Mouse (Mus musculus) midbrain, embryonic 14.5 days (tissue): ENCODE results near the gene Rbm12. TPM values are rescaled to one million over a fixed set of nuclear protein-coding genes. Genes with fewer than 3 reads are reported as not detected.

Source experiments
- ATAC-seq: fragments of 200-750 bp; cut with Nextera tagmentation; 2 replicates; pipeline ENCODE4 v1.8.0; 2017; ENCODE audit warnings: moderate number of reproducible peaks, moderate library complexity; ENCODE audit not compliant: low FRiP score, low TSS enrichment
- DNase-seq: peaks from one replicate; pipeline ENCODE4 v3.0.0-alpha.2; 2015
- H3K27ac ChIP-seq: fragments of 300-500 bp; sonication (generic); replicated peaks from 2 replicates; pipeline ENCODE4 v1.5.1; 2014; ENCODE audit warnings: mild to moderate bottlenecking, low read depth, low read length, moderate library complexity
- H3K27me3 ChIP-seq: fragments of 300-500 bp; sonication (generic); 2 replicates; pipeline ENCODE4 v1.6.1; 2014; ENCODE audit warnings: low read length, control low read depth, mixed read lengths; ENCODE audit not compliant: control insufficient read depth, insufficient read depth
- H3K36me3 ChIP-seq: fragments of 300-500 bp; sonication (generic); 2 replicates; pipeline ENCODE4 v1.6.1; 2014; ENCODE audit warnings: low read length, control low read depth; ENCODE audit not compliant: control insufficient read depth, insufficient read depth
- H3K4me1 ChIP-seq: fragments of 300-500 bp; sonication (generic); 2 replicates; pipeline ENCODE4 v1.6.1; 2014; ENCODE audit warnings: mild to moderate bottlenecking, antibody characterized with exemption, low read length, control low read depth; ENCODE audit not compliant: control insufficient read depth, insufficient read depth
- H3K4me2 ChIP-seq: fragments of 300-500 bp; sonication (generic); 2 replicates; pipeline ENCODE4 v1.6.1; 2014; ENCODE audit warnings: mild to moderate bottlenecking, low read length, moderate library complexity
- H3K4me3 ChIP-seq: fragments of 300-500 bp; sonication (generic); replicated peaks from 2 replicates; pipeline ENCODE4 v1.5.1; 2014; ENCODE audit warnings: low read depth, low read length
- H3K9ac ChIP-seq: fragments of 300-500 bp; sonication (generic); replicated peaks from 2 replicates; pipeline ENCODE4 v1.6.1; 2014; ENCODE audit warnings: mild to moderate bottlenecking, low read length, moderate library complexity
- H3K9me3 ChIP-seq: fragments of 300-500 bp; sonication (generic); 2 replicates; pipeline ENCODE4 v1.6.1; 2016; ENCODE audit warnings: low read length, control low read depth, mixed read lengths; ENCODE audit not compliant: control insufficient read depth
- WGBS: fragments of 180-500 bp; shearing (Covaris S2); extraction: QIAGEN DNeasy Blood & Tissue Kit; methylation state at CpG from one replicate; pipeline ENCODE4 v1.1.7; 2014; 5-methylcytosine and 5-hydroxymethylcytosine counted together
- polyA plus RNA-seq: library from polyadenylated mRNA; unstranded; fragments of >200 nt; fragmentation: Nextera tagmentation; extraction: Ambion mirVana; gene quantifications from 2 replicates; pipeline ENCODE4 v1.2.1, GENCODE M21; 2014

The Rbm12 gene
- polyA plus RNA-seq, 1 experiment from 2014 or later: 34.0 TPM

GRCm38 (mm10) chr2:156071236-156071635, 40.5 kb downstream of the Rbm12 start:
- no peak for DNase-seq
- Histone ChIP-seq H3K4me3 (no peak overlapping the region), H3K9ac (no peak overlapping the region), H3K27me3 (no peaks in the 10 kb centered on the region), H3K36me3 (peaks cover 79% of the 10 kb centered on the region), H3K27ac (no peak overlapping the region), H3K9me3 (no peaks in the 10 kb centered on the region), H3K4me1 (0 out of 2 replicates have a peak, but pooled peaks cover 3% of the 10 kb centered on the region), H3K4me2 (no peak overlapping the region)
- WGBS: 97% methylated on average over 10 of the region's 10 CpGs
- ATAC-seq: no peak

- DNase-seq: no peak
- Histone ChIP-seq H3K4me3 (no peak overlapping the region), H3K27ac (no peak overlapping the region), H3K9ac (no peak overlapping the region), H3K4me2 (no peak overlapping the region), H3K36me3 (peaks cover 46% of the 10 kb centered on the region), H3K4me1 (peaks cover 10% of the 10 kb centered on the region; the same call in 1 of the 2 replicates), H3K27me3 (no peaks in the 10 kb centered on the region), H3K9me3 (no peaks in the 10 kb centered on the region)
- WGBS: 92% methylated on average over 10 of the region's 10 CpGs
- ATAC-seq: no peak
Measured at GRCm38 (mm10) chr2:156067916-156068315, 43.9 kb downstream of the Rbm12 start.

GRCm38 (mm10) chr2:156066126-156066525, 45.7 kb downstream of the Rbm12 start:
- no peak for ATAC-seq
- H3K9me3 ChIP-seq: no peaks in the 10 kb centered on the region
- H3K4me1 ChIP-seq: peaks cover 10% of the 10 kb centered on the region; the same call in 1 of the 2 replicates
- H3K27me3 ChIP-seq: no peaks in the 10 kb centered on the region
- 35% methylated on average over 10 of the region's 10 CpGs for WGBS
- H3K4me3 ChIP-seq: peak overlapping the region; percentile 71
- H3K36me3 ChIP-seq: peaks cover 30% of the 10 kb centered on the region
- DNase-seq: no peak
- H3K4me2 ChIP-seq: peak overlapping the region; percentile 94
- H3K27ac ChIP-seq: no peak overlapping the region
- H3K9ac ChIP-seq: peak overlapping the region; percentile 80

- Histone ChIP-seq H3K9ac (peak within 1 kb of the TSS; percentile 80), H3K4me2 (peak within 1 kb of the TSS; percentile 94), H3K27me3 (no peaks in the 10 kb centered on the region), H3K4me3 (peak within 1 kb of the TSS; percentile 71), H3K36me3 (peaks cover 24% of the 10 kb centered on the region), H3K27ac (peak within 1 kb of the TSS; percentile 85), H3K9me3 (no peaks in the 10 kb centered on the region), H3K4me1 (peaks cover 10% of the 10 kb centered on the region; the same call in 1 of the 2 replicates)
- under 1% methylated on average over 69 of the region's 81 CpGs for WGBS
- peak; percentile 88 for DNase-seq
- peak; percentile 87 for ATAC-seq
Measured at GRCm38 (mm10) chr2:156065099-156066041, 46.4 kb downstream of the Rbm12 start, which contains the start of gene Spag4. Gene Spag4, plus strand, starts transcription at chr2:156065175.

GRCm38 (mm10) chr2:156052816-156053215, 59.0 kb downstream of the Rbm12 start, which contains the start of gene Fer1l4:
Gene Fer1l4, minus strand, starts transcription at chr2:156052947.
- Histone ChIP-seq H3K27me3 (no peaks in the 10 kb centered on the region), H3K36me3 (no peaks in the 10 kb centered on the region), H3K27ac (no peak within 1 kb of the TSS), H3K4me2 (no peak within 1 kb of the TSS), H3K4me3 (no peak within 1 kb of the TSS), H3K9me3 (no peaks in the 10 kb centered on the region), H3K9ac (no peak within 1 kb of the TSS), H3K4me1 (no peaks in the 10 kb centered on the region)
- ATAC-seq: no peak
- no peak for DNase-seq
- WGBS: 85% methylated on average over 9 of the region's 9 CpGs

GRCm38 (mm10) chr2:156047929-156048328, 63.8 kb downstream of the Rbm12 start:
- H3K4me3 ChIP-seq: no peak overlapping the region
- H3K9ac ChIP-seq: no peak overlapping the region
- no peaks in the 10 kb centered on the region for H3K36me3 ChIP-seq
- no peak overlapping the region for H3K4me2 ChIP-seq
- H3K27ac ChIP-seq: no peak overlapping the region
- no peaks in the 10 kb centered on the region for H3K27me3 ChIP-seq
- WGBS: 6% methylated on average over 19 of the region's 19 CpGs
- ATAC-seq (no peak), DNase-seq (no peak)
- no peaks in the 10 kb centered on the region for H3K9me3 ChIP-seq
- H3K4me1 ChIP-seq: no peaks in the 10 kb centered on the region

GRCm38 (mm10) chr2:156042903-156043302, 68.9 kb downstream of the Rbm12 start:
- H3K27me3 ChIP-seq: no peaks in the 10 kb centered on the region
- H3K36me3 ChIP-seq: no peaks in the 10 kb centered on the region
- ATAC-seq: no peak
- no peak overlapping the region for H3K4me3 ChIP-seq
- no peak overlapping the region for H3K4me2 ChIP-seq
- DNase-seq: no peak
- H3K9ac ChIP-seq: no peak overlapping the region
- 87% methylated on average over 8 of the region's 8 CpGs for WGBS
- H3K9me3 ChIP-seq: no peaks in the 10 kb centered on the region
- H3K4me1 ChIP-seq: no peaks in the 10 kb centered on the region
- H3K27ac ChIP-seq: no peak overlapping the region
